Mouse (Mus musculus) embryonic fibroblast, embryonic 13.5 days (primary cell): ENCODE data around the gene Zfp992.

ENCODE experiments used
- CTCF ChIP-seq: IDR thresholded peaks from 2 replicates; pipeline ENCODE4 v1.5.1; 2011; ENCODE audit warnings: mild to moderate bottlenecking, control low read depth, low read length, moderate library complexity, borderline replicate concordance; ENCODE audit not compliant: insufficient read depth
- POLR2A ChIP-seq: IDR thresholded peaks from 2 replicates; pipeline ENCODE4 v1.6.1; 2011; ENCODE audit warnings: low read depth, mild to moderate bottlenecking, control low read depth, low read length, moderate library complexity

DNA sequence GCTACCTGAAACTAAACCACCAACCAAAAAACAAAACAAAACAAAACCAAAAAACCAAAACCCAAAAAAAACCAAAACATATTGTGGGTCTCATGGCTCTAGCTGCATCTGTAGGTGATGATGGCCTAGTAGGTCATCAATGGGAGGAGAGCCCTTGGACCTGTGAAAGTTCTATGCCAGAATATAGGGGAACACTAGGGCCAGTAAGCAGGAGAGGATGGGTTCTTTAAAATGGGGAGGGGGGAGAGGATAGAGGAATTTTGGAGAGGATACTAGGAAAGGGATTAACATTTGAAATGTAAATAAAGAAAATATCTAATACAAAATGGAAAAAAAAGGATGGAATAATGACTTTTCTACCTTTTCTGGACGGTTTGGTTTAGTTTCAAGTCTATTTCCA is 67.7 kb downstream of the Zfp992 start:
- no peak for TF ChIP-seq POLR2A
- TF ChIP-seq CTCF: no peak
